ENCODE assay signal across 7 mouse cellular contexts in genomic region chr5:139792159-139792775, GRCm38 (mm10). TPM values are rescaled to one million over a fixed set of nuclear protein-coding genes. Genes with fewer than 3 reads are reported as not detected.
DNase-seq lines count a peak whose midpoint lies in the region; ATAC-seq and TF ChIP-seq lines count a peak whose summit lies in the region.

No protein-coding gene starts in this region.

- H3K9ac ChIP-seq in forebrain, embryonic 14.5 days (ENCODE audit: low read length) = peak overlapping the region; percentile 74
- peak overlapping the region; percentile 71 for H3K9ac ChIP-seq in limb, embryonic 14.5 days (ENCODE audit: low read depth, low read length, severe bottlenecking)
- peak overlapping the region; percentile 95 for H3K9ac ChIP-seq in stomach, postnatal 0 days (ENCODE audit: low read length)

- no peaks in the 10 kb centered on the region for H3K36me3 ChIP-seq in thymus, adult 2 months (ENCODE audit: control insufficient read depth, insufficient read depth, low read length)
- H3K36me3 ChIP-seq in forebrain, embryonic 14.5 days (ENCODE audit: control insufficient read depth, insufficient read depth, low read length) = no peaks in the 10 kb centered on the region
- H3K36me3 ChIP-seq in limb, embryonic 14.5 days (ENCODE audit: control insufficient read depth, insufficient read depth, low read length) = no peaks in the 10 kb centered on the region
- H3K36me3 ChIP-seq in stomach, postnatal 0 days (ENCODE audit: control insufficient read depth, insufficient read depth, low read length) = no peaks in the 10 kb centered on the region

- no peak for DNase-seq in thymus, adult 2 months
- DNase-seq in thymus, postnatal 25 days = no peak
- no peak for DNase-seq in forebrain, embryonic 14.5 days (ENCODE audit: low spot score)
- DNase-seq in limb, embryonic 14.5 days (ENCODE audit: low spot score) = no peak
- no peak for DNase-seq in stomach, postnatal 0 days (ENCODE audit: low spot score)
- DNase-seq in left cerebral cortex, postnatal 36 days (ENCODE audit: low spot score in 2 of 2) = no peak
- no peak for DNase-seq in left cerebral cortex, adult 18-20 months (ENCODE audit: low spot score in 2 of 2)

- TF ChIP-seq EP300 in stomach, postnatal 0 days (optimal IDR thresholded peaks at IDR 0.05) = no peak

- peak overlapping the region; percentile 100 for H3K4me2 ChIP-seq in forebrain, embryonic 14.5 days (ENCODE audit: low read length)
- H3K4me2 ChIP-seq in limb, embryonic 14.5 days (replicated peaks; ENCODE audit: low read depth, low read length, severe bottlenecking) = peak overlapping the region; percentile 100
- H3K4me2 ChIP-seq in stomach, postnatal 0 days (replicated peaks; ENCODE audit: low read depth) = peak overlapping the region; percentile 99

- WGBS in thymus, adult 2 months = 2% methylated on average over 11 of the region's 11 CpGs
- WGBS in forebrain, embryonic 14.5 days = 21% methylated on average over 11 of the region's 11 CpGs
- WGBS in limb, embryonic 14.5 days = 16% methylated on average over 11 of the region's 11 CpGs
- 13% methylated on average over 11 of the region's 11 CpGs for WGBS in stomach, postnatal 0 days

- peaks cover 44% of the 10 kb centered on the region for H3K4me1 ChIP-seq in thymus, adult 2 months (replicated peaks; ENCODE audit: control insufficient read depth, insufficient read depth, low read length)
- peaks cover 28% of the 10 kb centered on the region for H3K4me1 ChIP-seq in forebrain, embryonic 14.5 days (ENCODE audit: control insufficient read depth, insufficient read depth, low read length)
- H3K4me1 ChIP-seq in limb, embryonic 14.5 days (ENCODE audit: control insufficient read depth, insufficient read depth, low read length) = peaks cover 25% of the 10 kb centered on the region
- peaks cover 22% of the 10 kb centered on the region for H3K4me1 ChIP-seq in stomach, postnatal 0 days (replicated peaks; ENCODE audit: control insufficient read depth, insufficient read depth)

- peak overlapping the region; percentile 85 for H3K4me3 ChIP-seq in thymus, adult 2 months (ENCODE audit: control insufficient read depth, insufficient read depth, low read length)
- peak overlapping the region; percentile 79 for H3K4me3 ChIP-seq in forebrain, embryonic 14.5 days (ENCODE audit: low read depth, low read length)
- H3K4me3 ChIP-seq in limb, embryonic 14.5 days (replicated peaks; ENCODE audit: low read length) = peak overlapping the region; percentile 88
- peak overlapping the region; percentile 84 for H3K4me3 ChIP-seq in stomach, postnatal 0 days (ENCODE audit: low read depth, low read length)

- no peak for TF ChIP-seq POLR2A in thymus, adult 2 months (IDR thresholded peaks at IDR 0.05; ENCODE audit: control insufficient read depth, extremely low read depth, insufficient read depth, low read length, poor library complexity)
- no peak for TF ChIP-seq POLR2A in limb, embryonic 14.5 days (IDR thresholded peaks at IDR 0.05; ENCODE audit: borderline replicate concordance, extremely low read depth, insufficient read depth, insufficient read length)

- H3K27me3 ChIP-seq in thymus, adult 2 months (ENCODE audit: control insufficient read depth, insufficient read depth, low read length) = no peaks in the 10 kb centered on the region
- H3K27me3 ChIP-seq in forebrain, embryonic 14.5 days (replicated peaks; ENCODE audit: control insufficient read depth, insufficient read depth, low read length) = no peaks in the 10 kb centered on the region
- H3K27me3 ChIP-seq in limb, embryonic 14.5 days (ENCODE audit: control insufficient read depth, insufficient read depth, low read length) = no peaks in the 10 kb centered on the region
- no peaks in the 10 kb centered on the region for H3K27me3 ChIP-seq in stomach, postnatal 0 days (ENCODE audit: control insufficient read depth, insufficient read depth, low read length)

- TF ChIP-seq CTCF in thymus, adult 2 months (IDR thresholded peaks at IDR 0.05; ENCODE audit: borderline replicate concordance, control insufficient read depth, extremely low read depth, insufficient read depth, low read length, poor library complexity) = no peak
- TF ChIP-seq CTCF in stomach, postnatal 0 days (IDR thresholded peaks at IDR 0.05; ENCODE audit: low read depth) = no peak

- no peak for ATAC-seq in forebrain, embryonic 14.5 days
- no peak for ATAC-seq in limb, embryonic 14.5 days (ENCODE audit: low FRiP score, low read depth)
- no peak for ATAC-seq in stomach, postnatal 0 days (ENCODE audit: low FRiP score, low TSS enrichment)

- intact Hi-C loops in left cerebral cortex, postnatal 36 days (cut with DNase I) = no loop called here

- peak overlapping the region; percentile 27 for H3K27ac ChIP-seq in thymus, adult 2 months (ENCODE audit: control insufficient read depth, insufficient read depth, low read length)
- no peak overlapping the region for H3K27ac ChIP-seq in forebrain, embryonic 14.5 days (ENCODE audit: low read depth, low read length)
- H3K27ac ChIP-seq in limb, embryonic 14.5 days (replicated peaks; ENCODE audit: low read depth, low read length) = no peak overlapping the region
- H3K27ac ChIP-seq in stomach, postnatal 0 days (replicated peaks) = peak overlapping the region; percentile 98

- H3K9me3 ChIP-seq in forebrain, embryonic 14.5 days (replicated peaks; ENCODE audit: control insufficient read depth, low read length) = no peaks in the 10 kb centered on the region
- H3K9me3 ChIP-seq in limb, embryonic 14.5 days (ENCODE audit: control insufficient read depth, low read length) = no peaks in the 10 kb centered on the region
- no peaks in the 10 kb centered on the region for H3K9me3 ChIP-seq in stomach, postnatal 0 days (ENCODE audit: control insufficient read depth, low read length)

RNA-seq across cellular contexts. Expression of gene Mafk, which starts 1.0 kb away (rescaled TPM):
- polyA plus RNA-seq in thymus, adult 2 months (2012; rRNA removed) = 43.9 and 44.2 TPM in 2 replicates
- polyA plus RNA-seq in forebrain, embryonic 14.5 days (2014; fragmentation: Nextera tagmentation; extraction: Ambion mirVana) = 7.5 and 11.7 TPM in 2 replicates
- polyA plus RNA-seq in limb, embryonic 14.5 days (2012; rRNA removed) = 6.7 and 7.3 TPM in 2 replicates
- polyA plus RNA-seq in limb, embryonic 14.5 days (2014; fragmentation: Nextera tagmentation; extraction: Ambion mirVana) = 6.2 and 6.6 TPM in 2 replicates
- polyA plus RNA-seq in stomach, postnatal 0 days (2015; fragmentation: Nextera tagmentation; extraction: Ambion mirVana) = 19.4 TPM in 2 replicates
- 1 to 10 TPM; 8.2 to 8.8 TPM for total RNA-seq in left cerebral cortex, postnatal 36 days (2021)
- total RNA-seq in left cerebral cortex, adult 18-20 months (2021) = 1 to 10 TPM; 8.9 to 9.2 TPM

RNA-seq across cellular contexts. Expression of gene Ints1, which starts 16.8 kb away (rescaled TPM):
- polyA plus RNA-seq in thymus, adult 2 months (2012; rRNA removed) = 214 and 251 TPM in 2 replicates
- 31.8 and 33.2 TPM in 2 replicates for polyA plus RNA-seq in forebrain, embryonic 14.5 days (2014; fragmentation: Nextera tagmentation; extraction: Ambion mirVana)
- 50.1 and 69.3 TPM in 2 replicates for polyA plus RNA-seq in limb, embryonic 14.5 days (2012; rRNA removed)
- polyA plus RNA-seq in limb, embryonic 14.5 days (2014; fragmentation: Nextera tagmentation; extraction: Ambion mirVana) = 35.5 and 37.9 TPM in 2 replicates
- 7.9 and 8.0 TPM in 2 replicates for polyA plus RNA-seq in stomach, postnatal 0 days (2015; fragmentation: Nextera tagmentation; extraction: Ambion mirVana)
- 10 to 100 TPM; 95.5 to 96.2 TPM for total RNA-seq in left cerebral cortex, postnatal 36 days (2021)
- total RNA-seq in left cerebral cortex, adult 18-20 months (2021) = 100 to 1,000 TPM in 1 of 2 experiments, 10 to 100 TPM in 1; 96.3 to 103 TPM

RNA-seq across cellular contexts. Expression of gene Tmem184a, which starts 27.4 kb away (rescaled TPM):
- 6.1 and 7.6 TPM in 2 replicates for polyA plus RNA-seq in thymus, adult 2 months (2012; rRNA removed)
- not detected in 2 replicates for polyA plus RNA-seq in forebrain, embryonic 14.5 days (2014; fragmentation: Nextera tagmentation; extraction: Ambion mirVana)
- polyA plus RNA-seq in limb, embryonic 14.5 days (2012; rRNA removed) = 4.8 and 5.9 TPM in 2 replicates
- 5.7 and 6.1 TPM in 2 replicates for polyA plus RNA-seq in limb, embryonic 14.5 days (2014; fragmentation: Nextera tagmentation; extraction: Ambion mirVana)
- 72.0 and 84.3 TPM in 2 replicates for polyA plus RNA-seq in stomach, postnatal 0 days (2015; fragmentation: Nextera tagmentation; extraction: Ambion mirVana)
- total RNA-seq in left cerebral cortex, postnatal 36 days (2021) = under 1 TPM in 1 of 2 experiments, not detected in 1; 0.89 TPM
- total RNA-seq in left cerebral cortex, adult 18-20 months (2021) = under 1 TPM; 0.35 to 0.53 TPM

RNA-seq across cellular contexts. Expression of gene Gm26938, which starts 33.9 kb away (rescaled TPM):
- not detected in 2 replicates for polyA plus RNA-seq in thymus, adult 2 months (2012; rRNA removed)
- not detected in 2 replicates for polyA plus RNA-seq in forebrain, embryonic 14.5 days (2014; fragmentation: Nextera tagmentation; extraction: Ambion mirVana)
- not detected in 2 replicates for polyA plus RNA-seq in limb, embryonic 14.5 days (2012; rRNA removed)
- not detected in 2 replicates for polyA plus RNA-seq in limb, embryonic 14.5 days (2014; fragmentation: Nextera tagmentation; extraction: Ambion mirVana)
- not detected in 2 replicates for polyA plus RNA-seq in stomach, postnatal 0 days (2015; fragmentation: Nextera tagmentation; extraction: Ambion mirVana)
- total RNA-seq in left cerebral cortex, postnatal 36 days (2021) = not detected
- total RNA-seq in left cerebral cortex, adult 18-20 months (2021) = not detected

RNA-seq across cellular contexts. Expression of gene Psmg3, which starts 34.4 kb away (rescaled TPM):
- polyA plus RNA-seq in thymus, adult 2 months (2012; rRNA removed) = 43.9 and 51.6 TPM in 2 replicates
- 86.4 and 86.7 TPM in 2 replicates for polyA plus RNA-seq in forebrain, embryonic 14.5 days (2014; fragmentation: Nextera tagmentation; extraction: Ambion mirVana)
- 47.8 and 51.8 TPM in 2 replicates for polyA plus RNA-seq in limb, embryonic 14.5 days (2012; rRNA removed)
- 65.6 and 69.0 TPM in 2 replicates for polyA plus RNA-seq in limb, embryonic 14.5 days (2014; fragmentation: Nextera tagmentation; extraction: Ambion mirVana)
- 50.6 and 51.0 TPM in 2 replicates for polyA plus RNA-seq in stomach, postnatal 0 days (2015; fragmentation: Nextera tagmentation; extraction: Ambion mirVana)
- total RNA-seq in left cerebral cortex, postnatal 36 days (2021) = 10 to 100 TPM; 19.3 to 19.9 TPM
- 10 to 100 TPM; 19.3 TPM for total RNA-seq in left cerebral cortex, adult 18-20 months (2021)

Comparison
In these comparisons a context has a peak if more than half of its experiments do, and no peak if none do; other contexts are left out.
1. H3K27ac ChIP-seq: peak in thymus, adult 2 months (single experiment) and stomach, postnatal 0 days (single experiment); none in forebrain, embryonic 14.5 days (single experiment) and limb, embryonic 14.5 days (single experiment).
2. Peak in every context shown above with its lines, with median percentiles within 50 percentile points of each other: H3K4me3 ChIP-seq, H3K4me2 ChIP-seq and H3K9ac ChIP-seq.